Mouse (Mus musculus): ENCODE data around the gene Nacc1.

- TF ChIP-seq CTCF (IDR thresholded peaks at IDR 0.05 in 2 of 3, conservative IDR thresholded peaks at IDR 0.05 in 1 of 3; ENCODE audit: control insufficient read depth in 1 of 3, insufficient read depth in 1 of 3, low read depth in 2 of 3, low read length in 3 of 3, poor library complexity in 1 of 3, severe bottlenecking in 1 of 3): no peak
- no peak for TF ChIP-seq ZNF384 (IDR thresholded peaks at IDR 0.05; ENCODE audit: low read depth, low read length)
- no peak for TF ChIP-seq USF1 (IDR thresholded peaks at IDR 0.05; ENCODE audit: low read depth, low read length)
- TF ChIP-seq ELF1 (IDR thresholded peaks at IDR 0.05; ENCODE audit: low read depth, low read length): no peak
- TF ChIP-seq POLR2AphosphoS2 (IDR thresholded peaks at IDR 0.05; ENCODE audit: low read length): no peak
- TF ChIP-seq JUND (IDR thresholded peaks at IDR 0.05; ENCODE audit: low read depth, low read length): no peak
- 0 out of 4 replicates have a peak, but pooled peaks of 1 of the 2 experiments have one; percentile 29 for TF ChIP-seq POLR2A (IDR thresholded peaks at IDR 0.05; ENCODE audit: control insufficient read depth in 1 of 2, insufficient read depth in 1 of 2, low read depth in 1 of 2, low read length in 2 of 2, poor library complexity in 1 of 2)
- no peak for TF ChIP-seq CHD2 (IDR thresholded peaks at IDR 0.05; ENCODE audit: low read length)
- TF ChIP-seq MAZ (IDR thresholded peaks at IDR 0.05; ENCODE audit: low read depth, low read length): no peak
- TF ChIP-seq TCF12 (IDR thresholded peaks at IDR 0.05; ENCODE audit: low read depth, low read length): no peak
- TF ChIP-seq POLR2AphosphoS5 (IDR thresholded peaks at IDR 0.05; ENCODE audit: borderline replicate concordance, low read depth, low read length): no peak
- TF ChIP-seq HCFC1 (IDR thresholded peaks at IDR 0.05; ENCODE audit: low read depth, low read length): no peak
These were observed 14.9 kb upstream of the Nacc1 start for GRCm38 (mm10) chr8:84702561-84702960.
